Mouse (Mus musculus) thymus, adult 2 months (tissue): ENCODE measurements at regions not wholly inside any gene's neighbourhood (a gene's known extent, or its start where the extent isn't known, plus 50 kb on each side); places are given as distances from the start of the nearest gene placed in this dataset.

Experiments
- DNase-seq: peaks from one replicate; pipeline ENCODE4 v3.0.0; 2021
- H3K27ac ChIP-seq: fragments of 200-500 bp; 2 replicates; pipeline ENCODE4 v1.5.1; 2012; ENCODE audit warnings: low read length, control low read depth; ENCODE audit not compliant: control insufficient read depth, insufficient read depth
- H3K27me3 ChIP-seq: fragments of 200-500 bp; 2 replicates; pipeline ENCODE4 v1.6.1; 2012; ENCODE audit warnings: mild to moderate bottlenecking, low read length, moderate library complexity, mixed read lengths; ENCODE audit not compliant: control insufficient read depth, insufficient read depth
- H3K36me3 ChIP-seq: fragments of 200-500 bp; 2 replicates; pipeline ENCODE4 v1.6.1; 2012; ENCODE audit warnings: mild to moderate bottlenecking, low read length, moderate library complexity; ENCODE audit not compliant: control insufficient read depth, insufficient read depth
- H3K4me1 ChIP-seq: fragments of 200-500 bp; replicated peaks from 2 replicates; pipeline ENCODE4 v1.6.1; 2012; ENCODE audit warnings: low read length; ENCODE audit not compliant: control insufficient read depth, insufficient read depth
- H3K4me3 ChIP-seq: fragments of 200-500 bp; 2 replicates; pipeline ENCODE4 v1.5.1; 2012; ENCODE audit warnings: mild to moderate bottlenecking, low read length, control low read depth, moderate library complexity; ENCODE audit not compliant: control insufficient read depth, insufficient read depth
- CTCF ChIP-seq: fragments of 200-500 bp; IDR thresholded peaks from 2 replicates; pipeline ENCODE4 v1.5.1; 2012; ENCODE audit warnings: mild to moderate bottlenecking, control low read depth, low read length, moderate library complexity, borderline replicate concordance; ENCODE audit not compliant: control insufficient read depth, poor library complexity, insufficient read depth; ENCODE audit errors: extremely low read depth
- POLR2A ChIP-seq: fragments of 200-500 bp; IDR thresholded peaks from 2 replicates; pipeline ENCODE4 v1.6.1; 2012; ENCODE audit warnings: mild to moderate bottlenecking, low read length, control low read depth, moderate library complexity; ENCODE audit not compliant: control insufficient read depth, poor library complexity, insufficient read depth; ENCODE audit errors: extremely low read depth
- WGBS: fragments of 180-500 bp; shearing (Covaris S2); methylation state at CpG from one replicate; pipeline ENCODE4 v1.1.7; 2018; 5-methylcytosine and 5-hydroxymethylcytosine counted together

- no peak for DNase-seq
- Histone ChIP-seq H3K4me1 (peaks cover 14% of the 10 kb centered on the region), H3K27ac (peak overlapping the region; percentile 79), H3K4me3 (no peak overlapping the region), H3K36me3 (no peaks in the 10 kb centered on the region), H3K27me3 (no peaks in the 10 kb centered on the region)
- WGBS: 36% methylated on average over 8 of the region's 8 CpGs
- TF ChIP-seq POLR2A (no peak), CTCF (no peak)
These were observed 159.2 kb upstream of the Nrip1 start for GRCm38 (mm10) chr16:76532928-76533217.

- H3K4me1 ChIP-seq: peaks cover 14% of the 10 kb centered on the region
- WGBS: 50% methylated on average over 19 of the region's 19 CpGs
- DNase-seq: peak; percentile 27
- no peak for TF ChIP-seq POLR2A
- TF ChIP-seq CTCF: no peak
- H3K4me3 ChIP-seq: no peak overlapping the region
- H3K27ac ChIP-seq: peak overlapping the region; percentile 89
- no peaks in the 10 kb centered on the region for H3K36me3 ChIP-seq
- no peaks in the 10 kb centered on the region for H3K27me3 ChIP-seq
These were observed 158.7 kb upstream of the Nrip1 start for GRCm38 (mm10) chr16:76532142-76532927.

GRCm38 (mm10) chr16:76530886-76531285, 157.3 kb upstream of the Nrip1 start:
- no peak for TF ChIP-seq POLR2A
- TF ChIP-seq CTCF: no peak
- Histone ChIP-seq H3K36me3 (no peaks in the 10 kb centered on the region), H3K4me3 (no peak overlapping the region), H3K27ac (no peak overlapping the region), H3K27me3 (no peaks in the 10 kb centered on the region), H3K4me1 (peaks cover 14% of the 10 kb centered on the region)
- no peak for DNase-seq
- 100% methylated on average over 3 of the region's 3 CpGs for WGBS

- no peak for DNase-seq
- no peaks in the 10 kb centered on the region for H3K27me3 ChIP-seq
- no peak overlapping the region for H3K4me3 ChIP-seq
- TF ChIP-seq CTCF (no peak), POLR2A (no peak)
- H3K4me1 ChIP-seq: peaks cover 14% of the 10 kb centered on the region
- no peaks in the 10 kb centered on the region for H3K36me3 ChIP-seq
- no peak overlapping the region for H3K27ac ChIP-seq
- 92% methylated on average over 4 of the region's 4 CpGs for WGBS
These were observed 156.0 kb upstream of the Nrip1 start for GRCm38 (mm10) chr16:76529613-76530012.

GRCm38 (mm10) chr16:76527106-76527949, 153.7 kb upstream of the Nrip1 start:
- TF ChIP-seq POLR2A: no peak
- no peak for TF ChIP-seq CTCF
- no peak overlapping the region for H3K27ac ChIP-seq
- H3K36me3 ChIP-seq: no peaks in the 10 kb centered on the region
- no peaks in the 10 kb centered on the region for H3K27me3 ChIP-seq
- H3K4me3 ChIP-seq: no peak overlapping the region
- H3K4me1 ChIP-seq: peaks cover 7% of the 10 kb centered on the region
- no peak for DNase-seq
- 77% methylated on average over 6 of the region's 6 CpGs for WGBS

GRCm38 (mm10) chr16:76525563-76525962, 151.9 kb upstream of the Nrip1 start:
- TF ChIP-seq CTCF (no peak), POLR2A (no peak)
- no peak for DNase-seq
- Histone ChIP-seq H3K27me3 (no peaks in the 10 kb centered on the region), H3K36me3 (no peaks in the 10 kb centered on the region), H3K4me3 (no peak overlapping the region), H3K4me1 (no peaks in the 10 kb centered on the region), H3K27ac (no peak overlapping the region)
- 93% methylated on average over 5 of the region's 5 CpGs for whole genome bisulfite sequencing
